Mouse (Mus musculus) embryonic fibroblast, embryonic 13.5 days (primary cell): ENCODE data around the gene Hist1h3a.

ENCODE experiments used
- CTCF ChIP-seq: IDR thresholded peaks from 2 replicates; pipeline ENCODE4 v1.5.1; 2011; ENCODE audit warnings: mild to moderate bottlenecking, control low read depth, low read length, moderate library complexity, borderline replicate concordance; ENCODE audit not compliant: insufficient read depth
- POLR2A ChIP-seq: IDR thresholded peaks from 2 replicates; pipeline ENCODE4 v1.6.1; 2011; ENCODE audit warnings: low read depth, mild to moderate bottlenecking, control low read depth, low read length, moderate library complexity

GRCm38 (mm10) chr13:23755000-23755399 lies 7.2 kb downstream of the Hist1h3a start:
- TF ChIP-seq POLR2A (no peak), CTCF (no peak)
